Mouse (Mus musculus) heart, embryonic 13.5 days (tissue): ENCODE measurements around the gene Hoxc10. TPM values are rescaled to one million over a fixed set of nuclear protein-coding genes. Genes with fewer than 3 reads are reported as not detected.
A peak's percentile ranks its signal among the peaks of the same experiment; 100 is the strongest.

Experiments used
- ATAC-seq: fragments of 200-750 bp; cut with Nextera tagmentation; 2 replicates; pipeline ENCODE4 v1.8.0; 2017; ENCODE audit warnings: moderate TSS enrichment; ENCODE audit not compliant: insufficient number of reproducible peaks, low FRiP score, low TSS enrichment; ENCODE audit errors: extremely low read depth
- H3K27ac ChIP-seq: fragments of 300-500 bp; sonication (generic); replicated peaks from 2 replicates; pipeline ENCODE4 v1.5.1; 2015; ENCODE audit warnings: moderate library complexity, mild to moderate bottlenecking, inconsistent platforms
- H3K27me3 ChIP-seq: fragments of 300-500 bp; sonication (generic); replicated peaks from 2 replicates; pipeline ENCODE4 v1.6.1; 2015; ENCODE audit warnings: mild to moderate bottlenecking, inconsistent platforms
- H3K36me3 ChIP-seq: fragments of 300-500 bp; sonication (generic); 2 replicates; pipeline ENCODE4 v1.6.1; 2015; ENCODE audit warnings: mild to moderate bottlenecking, inconsistent platforms
- H3K4me1 ChIP-seq: fragments of 300-500 bp; sonication (generic); 2 replicates; pipeline ENCODE4 v1.6.1; 2015; ENCODE audit warnings: inconsistent platforms
- H3K4me2 ChIP-seq: fragments of 300-500 bp; sonication (generic); 2 replicates; pipeline ENCODE4 v1.6.1; 2015; ENCODE audit warnings: inconsistent platforms, mild to moderate bottlenecking, moderate library complexity
- H3K4me3 ChIP-seq: fragments of 300-500 bp; sonication (generic); 2 replicates; pipeline ENCODE4 v1.5.1; 2015; ENCODE audit warnings: moderate library complexity, mild to moderate bottlenecking, inconsistent platforms
- H3K9ac ChIP-seq: fragments of 300-500 bp; sonication (generic); 2 replicates; pipeline ENCODE4 v1.6.1; 2015; ENCODE audit warnings: inconsistent platforms, mild to moderate bottlenecking, moderate library complexity
- H3K9me3 ChIP-seq: fragments of 300-500 bp; sonication (generic); 2 replicates; pipeline ENCODE4 v1.6.1; 2016; ENCODE audit warnings: inconsistent platforms
- WGBS: fragments of 180-500 bp; shearing (Covaris S2); methylation state at CpG from one replicate; pipeline ENCODE4 v1.1.7; 2015; ENCODE audit warnings: mixed read lengths; 5-methylcytosine and 5-hydroxymethylcytosine counted together
- polyA plus RNA-seq: library from polyadenylated mRNA; unstranded; fragments of >200 nt; fragmentation: Nextera tagmentation; extraction: Ambion mirVana; gene quantifications from 2 replicates; pipeline ENCODE4 v1.2.1, GENCODE M21; 2015

The Hoxc10 gene
- polyA plus RNA-seq, 1 experiment from 2014 or later: not detected

DNA sequence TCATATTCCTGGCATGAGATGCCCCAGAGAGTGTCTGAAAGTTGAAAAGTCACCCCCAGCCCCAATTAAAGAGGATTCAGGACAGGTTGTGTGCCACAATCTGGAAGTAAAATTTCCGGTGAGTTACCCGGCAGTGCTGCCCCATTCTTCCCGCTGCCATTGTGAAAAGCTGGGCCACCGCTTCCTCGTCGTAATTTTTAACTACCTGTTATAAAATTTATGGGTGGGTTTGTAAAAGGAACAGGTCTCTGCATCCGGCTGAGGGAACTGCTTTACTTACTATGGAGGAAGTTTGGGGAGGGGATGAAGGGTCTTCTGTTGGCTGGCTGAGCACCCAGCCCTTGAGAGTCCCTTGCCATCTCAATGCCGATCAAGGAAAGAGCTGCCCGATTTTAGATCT, 30.0 kb downstream of the Hoxc10 start:
- no peak for ATAC-seq
- Histone ChIP-seq H3K27ac (no peak overlapping the region), H3K4me3 (no peak overlapping the region), H3K36me3 (no peaks in the 10 kb centered on the region), H3K4me2 (no peak overlapping the region), H3K9ac (no peak overlapping the region), H3K4me1 (peaks cover 29% of the 10 kb centered on the region), H3K27me3 (peaks cover 99% of the 10 kb centered on the region), H3K9me3 (no peaks in the 10 kb centered on the region)
- WGBS: 3% methylated on average over 9 of the region's 9 CpGs

DNA sequence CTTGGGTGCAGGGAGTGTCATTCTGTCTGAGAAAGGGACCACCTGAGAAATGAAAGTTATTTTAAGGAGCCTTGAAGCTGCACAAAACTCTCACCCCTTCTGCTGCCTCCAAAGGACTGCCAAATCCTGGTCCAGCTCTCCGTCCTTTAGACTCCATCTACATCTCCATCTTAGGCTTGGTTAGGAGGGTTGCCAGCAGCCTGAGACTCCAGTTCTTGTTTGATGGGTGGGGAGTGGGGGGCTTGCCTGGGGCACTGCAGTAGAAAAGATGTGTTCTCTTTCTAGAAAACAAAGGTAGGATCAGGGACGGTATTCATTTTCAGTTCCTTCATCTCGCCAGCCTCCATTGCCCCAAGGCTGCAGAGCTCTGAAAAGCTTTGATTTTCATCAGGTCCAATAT, 30.8 kb downstream of the Hoxc10 start:
- no peak overlapping the region for H3K9ac ChIP-seq
- peaks cover 30% of the 10 kb centered on the region for H3K4me1 ChIP-seq
- H3K36me3 ChIP-seq: no peaks in the 10 kb centered on the region
- no peak overlapping the region for H3K4me3 ChIP-seq
- ATAC-seq: no peak
- no peak overlapping the region for H3K4me2 ChIP-seq
- no peaks in the 10 kb centered on the region for H3K9me3 ChIP-seq
- no peak overlapping the region for H3K27ac ChIP-seq
- peaks cover 99% of the 10 kb centered on the region for H3K27me3 ChIP-seq
- WGBS: 1% methylated on average over 3 of the region's 3 CpGs

DNA sequence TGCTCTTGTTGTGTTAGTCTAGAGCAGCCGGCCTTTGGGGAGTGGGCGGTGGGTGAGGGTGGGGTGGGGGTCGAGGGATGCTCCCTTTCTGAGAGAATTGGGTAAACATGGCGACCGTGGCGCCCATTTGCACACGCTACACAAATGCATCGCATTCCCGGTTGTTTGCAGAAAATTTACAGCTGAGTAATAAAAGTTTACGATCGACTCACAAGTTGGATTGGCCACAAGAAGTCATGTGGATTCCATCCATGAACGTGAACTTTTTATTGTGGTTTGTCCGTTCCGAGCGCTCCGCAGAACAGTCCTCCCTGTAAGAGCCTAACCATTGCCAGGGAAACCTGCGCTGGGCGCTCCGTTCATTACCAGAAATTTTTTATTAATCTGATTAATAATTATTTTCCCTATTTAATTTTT, 31.4 kb downstream of the Hoxc10 start, which contains the start of gene Hoxc6:
Hoxc6 (plus strand) TSS at position 319 of the 417 bp plus-strand sequence.
- no peak for ATAC-seq
- Histone ChIP-seq H3K9ac (peak within 1 kb of the TSS; percentile 81), H3K36me3 (no peaks in the 10 kb centered on the region), H3K27ac (no peak within 1 kb of the TSS), H3K4me3 (peak within 1 kb of the TSS; percentile 59), H3K9me3 (no peaks in the 10 kb centered on the region), H3K27me3 (peaks cover 99% of the 10 kb centered on the region), H3K4me2 (peak within 1 kb of the TSS; percentile 81), H3K4me1 (peaks cover 30% of the 10 kb centered on the region)
- 3% methylated on average over 19 of the region's 19 CpGs for WGBS

DNA sequence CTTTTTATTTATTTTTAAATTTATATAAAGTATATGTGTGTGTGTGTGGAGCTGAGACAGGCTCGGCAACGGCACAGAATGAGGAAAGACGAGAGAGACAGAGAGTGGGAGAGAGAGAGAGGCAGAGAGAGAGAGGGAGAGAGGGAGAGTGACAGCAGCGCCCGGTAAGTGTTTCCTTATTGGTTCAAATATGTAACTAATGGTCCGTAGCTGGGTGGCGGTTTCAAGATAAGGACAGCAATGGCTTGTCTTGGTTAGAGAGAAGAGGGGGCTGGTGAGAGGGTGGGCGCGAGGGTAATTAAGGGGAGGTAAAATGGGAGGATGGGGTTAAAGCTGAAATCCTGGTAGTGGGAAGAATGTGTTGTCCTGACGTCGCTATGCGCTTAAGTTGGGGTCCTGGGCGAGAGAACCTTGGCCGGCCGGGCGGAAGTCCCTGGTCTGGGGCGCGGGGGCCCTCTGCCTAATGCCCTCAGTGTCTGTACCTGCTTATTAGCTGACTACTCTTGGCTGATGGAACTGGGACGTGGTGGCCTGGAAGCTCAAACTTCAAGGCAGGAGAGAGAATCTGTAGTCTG, 32.1 kb downstream of the Hoxc10 start:
- 1% methylated on average over 19 of the region's 19 CpGs for WGBS
- ATAC-seq: no peak
- peaks cover 100% of the 10 kb centered on the region for H3K27me3 ChIP-seq
- H3K4me3 ChIP-seq: peak overlapping the region; percentile 59
- H3K27ac ChIP-seq: no peak overlapping the region
- no peaks in the 10 kb centered on the region for H3K9me3 ChIP-seq
- peaks cover 30% of the 10 kb centered on the region for H3K4me1 ChIP-seq
- no peaks in the 10 kb centered on the region for H3K36me3 ChIP-seq
- peak overlapping the region; percentile 81; the same call in 1 of the 2 replicates for H3K9ac ChIP-seq
- peak overlapping the region; percentile 81 for H3K4me2 ChIP-seq

DNA sequence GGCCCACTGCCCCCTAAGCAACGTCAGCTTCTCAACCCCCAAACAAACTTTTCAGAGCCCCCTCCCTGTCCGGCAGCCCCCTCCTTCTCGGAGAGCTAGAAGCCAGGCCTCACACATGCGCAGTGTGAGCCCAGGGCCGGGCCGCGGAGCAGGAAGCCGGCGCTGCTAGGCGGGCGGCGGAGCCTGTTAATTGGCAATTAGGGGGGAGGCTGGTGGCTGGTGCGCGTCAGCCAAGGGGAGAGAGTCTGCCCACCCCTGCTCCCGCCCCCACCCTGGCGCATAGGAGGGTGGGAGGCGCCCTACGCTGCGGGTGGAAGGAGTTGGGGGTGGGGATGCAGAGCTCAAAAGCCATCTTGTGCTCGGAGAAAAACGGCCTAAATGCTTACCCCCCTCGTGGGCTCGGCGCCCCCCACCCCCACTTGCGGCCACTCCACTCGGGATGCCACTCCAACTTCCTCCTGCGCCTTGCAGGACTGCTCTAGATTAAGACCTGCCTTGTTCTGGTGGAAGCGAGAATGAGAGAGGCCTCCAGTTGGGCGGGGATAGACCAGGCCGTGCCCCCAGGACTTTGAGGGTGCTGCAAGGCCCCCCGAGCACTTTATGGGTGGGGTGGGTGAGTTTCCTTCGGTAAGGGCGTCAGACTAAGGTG, 32.7 kb downstream of the Hoxc10 start:
- Histone ChIP-seq H3K9ac (peak overlapping the region; percentile 81), H3K36me3 (no peaks in the 10 kb centered on the region), H3K27ac (no peak overlapping the region), H3K4me3 (peak overlapping the region; percentile 59), H3K9me3 (no peaks in the 10 kb centered on the region), H3K27me3 (peaks cover 100% of the 10 kb centered on the region), H3K4me1 (peaks cover 30% of the 10 kb centered on the region), H3K4me2 (peak overlapping the region; percentile 81)
- WGBS: under 1% methylated on average over 33 of the region's 33 CpGs
- ATAC-seq: peak; percentile 47; the same call in 1 of the 2 replicates

DNA sequence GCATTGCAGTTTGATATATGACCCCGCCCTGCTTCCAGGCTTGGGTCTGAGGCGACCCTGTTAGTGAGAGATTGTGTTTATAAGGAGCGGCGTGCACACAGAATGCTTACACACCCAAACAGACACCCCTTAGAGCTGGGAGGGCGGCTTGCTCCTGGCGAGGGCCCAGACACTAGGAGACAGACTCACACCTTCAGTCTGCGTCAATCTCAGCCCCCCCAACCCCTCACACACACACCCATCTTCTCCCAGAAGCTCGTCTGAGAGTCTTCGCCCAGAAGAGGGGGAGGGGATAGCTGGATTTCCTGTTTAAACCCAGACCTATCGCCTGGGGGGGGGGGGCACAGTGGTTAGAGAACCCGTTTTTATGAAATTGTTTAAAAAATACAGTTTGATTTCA, 33.4 kb downstream of the Hoxc10 start:
- Histone ChIP-seq H3K9ac (no peak overlapping the region), H3K27me3 (peaks cover 100% of the 10 kb centered on the region), H3K4me2 (peak overlapping the region; percentile 81), H3K4me1 (peaks cover 30% of the 10 kb centered on the region), H3K27ac (no peak overlapping the region), H3K4me3 (peak overlapping the region; percentile 59), H3K9me3 (no peaks in the 10 kb centered on the region), H3K36me3 (no peaks in the 10 kb centered on the region)
- no peak for ATAC-seq
- 14% methylated on average over 11 of the region's 11 CpGs for WGBS

DNA sequence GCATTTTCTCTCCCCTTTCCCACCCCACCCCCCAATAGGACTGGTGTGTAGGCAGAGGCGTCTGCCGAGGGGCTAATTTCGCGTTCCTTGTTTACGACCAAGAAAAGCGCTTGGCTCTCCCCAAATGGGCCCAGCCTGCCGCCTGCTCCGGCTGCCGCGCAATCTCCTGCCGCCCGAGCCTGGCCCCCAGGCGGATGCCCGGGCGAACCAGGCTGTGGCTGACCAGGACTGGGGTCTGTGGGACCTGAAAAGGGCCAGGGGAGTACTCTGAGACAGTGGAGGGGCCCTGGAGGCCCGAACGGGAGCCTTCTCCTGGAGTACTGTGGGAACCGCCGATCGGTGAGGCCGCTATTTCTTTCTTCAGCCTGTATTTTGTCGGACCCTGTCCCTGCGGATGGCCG, 33.9 kb downstream of the Hoxc10 start:
- peak overlapping the region; percentile 81 for H3K4me2 ChIP-seq
- no peak overlapping the region for H3K27ac ChIP-seq
- ATAC-seq: no peak
- 8% methylated on average over 24 of the region's 24 CpGs for WGBS
- no peaks in the 10 kb centered on the region for H3K36me3 ChIP-seq
- peak overlapping the region; percentile 65 for H3K9ac ChIP-seq
- H3K9me3 ChIP-seq: no peaks in the 10 kb centered on the region
- H3K4me3 ChIP-seq: peak overlapping the region; percentile 21
- peaks cover 100% of the 10 kb centered on the region for H3K27me3 ChIP-seq
- peaks cover 30% of the 10 kb centered on the region for H3K4me1 ChIP-seq

DNA sequence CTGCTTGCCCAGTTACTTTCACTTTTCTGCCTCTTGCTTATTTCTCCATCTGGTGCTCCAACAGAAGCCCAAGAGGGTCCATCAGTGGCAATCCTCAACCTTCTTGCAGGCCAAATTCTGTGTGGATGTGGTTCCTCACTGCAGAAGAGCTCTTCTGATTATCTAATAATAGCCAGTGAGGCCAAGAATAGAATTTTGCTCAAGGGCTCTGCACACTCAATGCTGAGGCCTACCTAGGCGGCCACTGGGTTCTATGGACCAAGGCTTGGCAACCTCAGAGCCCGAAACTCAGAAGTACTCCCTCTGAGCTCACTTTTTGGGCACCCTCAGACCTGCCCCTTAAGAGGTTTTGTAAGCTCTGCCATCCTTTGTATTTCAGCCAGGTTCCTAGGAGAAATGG, 34.8 kb downstream of the Hoxc10 start:
- Histone ChIP-seq H3K27ac (no peak overlapping the region), H3K9me3 (no peaks in the 10 kb centered on the region), H3K4me2 (peak overlapping the region; percentile 81), H3K27me3 (peaks cover 100% of the 10 kb centered on the region), H3K4me1 (peaks cover 30% of the 10 kb centered on the region), H3K9ac (no peak overlapping the region), H3K4me3 (no peak overlapping the region), H3K36me3 (no peaks in the 10 kb centered on the region)
- whole genome bisulfite sequencing: 19% methylated on average over 2 of the region's 2 CpGs
- no peak for ATAC-seq

DNA sequence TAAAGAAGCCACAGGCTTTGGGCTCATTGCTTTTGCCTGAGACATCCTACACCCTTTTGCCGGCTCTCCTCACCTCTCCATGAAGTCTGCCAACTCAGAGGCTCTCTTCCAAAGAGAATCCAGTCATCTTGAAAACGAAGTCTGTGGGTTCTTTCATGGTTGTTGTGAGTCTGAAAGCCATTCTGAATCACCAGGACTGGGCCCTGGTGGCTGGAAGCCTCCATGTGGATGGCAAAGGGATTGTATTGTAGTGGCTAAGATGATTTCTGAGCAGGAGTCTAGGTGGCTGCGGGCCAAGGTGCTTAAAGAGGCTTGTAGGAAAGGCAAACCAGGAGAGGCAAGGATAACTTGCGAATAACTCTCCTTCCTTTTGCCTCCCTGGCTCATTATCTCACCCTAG, 35.6 kb downstream of the Hoxc10 start:
- no peak for ATAC-seq
- Histone ChIP-seq H3K36me3 (no peaks in the 10 kb centered on the region), H3K27me3 (peaks cover 100% of the 10 kb centered on the region), H3K4me3 (no peak overlapping the region), H3K4me1 (peaks cover 30% of the 10 kb centered on the region), H3K27ac (no peak overlapping the region), H3K9ac (no peak overlapping the region), H3K9me3 (no peaks in the 10 kb centered on the region), H3K4me2 (no peak overlapping the region)
- 38% methylated on average over 4 of the region's 4 CpGs for WGBS

DNA sequence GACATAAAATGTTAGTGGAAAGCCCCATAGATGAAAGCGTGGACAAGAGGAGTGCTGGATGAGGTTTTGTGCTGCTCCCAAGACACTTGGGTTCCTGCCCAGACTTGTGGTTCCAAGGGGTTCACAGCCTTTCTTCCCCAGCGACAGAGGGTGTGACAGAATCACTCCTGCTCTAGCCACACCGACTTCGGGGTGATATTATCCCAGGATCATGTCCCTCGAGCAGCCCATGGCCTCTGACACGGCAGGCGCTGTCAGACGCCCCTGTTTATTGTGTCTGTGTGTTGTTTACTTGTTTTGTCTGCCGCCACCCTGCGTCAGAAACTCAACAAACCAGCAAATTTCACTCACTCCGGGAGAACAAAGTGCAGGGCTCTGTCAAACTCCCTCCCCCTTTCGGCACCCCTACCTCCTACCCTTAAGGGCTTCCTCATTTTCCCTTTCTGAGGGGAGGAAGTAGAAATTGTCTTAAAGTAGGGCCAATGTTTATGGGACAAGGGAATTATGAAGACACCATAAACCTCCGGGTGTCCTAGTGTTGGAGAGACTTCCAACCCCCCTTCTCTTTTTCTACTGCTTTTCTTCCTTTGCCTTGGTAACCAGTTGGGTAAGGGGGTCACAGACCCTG, 36.3 kb downstream of the Hoxc10 start:
- Histone ChIP-seq H3K9me3 (no peaks in the 10 kb centered on the region), H3K4me2 (no peak overlapping the region), H3K27me3 (peaks cover 100% of the 10 kb centered on the region), H3K36me3 (no peaks in the 10 kb centered on the region), H3K27ac (no peak overlapping the region), H3K4me1 (peaks cover 30% of the 10 kb centered on the region), H3K9ac (no peak overlapping the region), H3K4me3 (no peak overlapping the region)
- WGBS: 19% methylated on average over 13 of the region's 13 CpGs
- ATAC-seq: no peak

DNA sequence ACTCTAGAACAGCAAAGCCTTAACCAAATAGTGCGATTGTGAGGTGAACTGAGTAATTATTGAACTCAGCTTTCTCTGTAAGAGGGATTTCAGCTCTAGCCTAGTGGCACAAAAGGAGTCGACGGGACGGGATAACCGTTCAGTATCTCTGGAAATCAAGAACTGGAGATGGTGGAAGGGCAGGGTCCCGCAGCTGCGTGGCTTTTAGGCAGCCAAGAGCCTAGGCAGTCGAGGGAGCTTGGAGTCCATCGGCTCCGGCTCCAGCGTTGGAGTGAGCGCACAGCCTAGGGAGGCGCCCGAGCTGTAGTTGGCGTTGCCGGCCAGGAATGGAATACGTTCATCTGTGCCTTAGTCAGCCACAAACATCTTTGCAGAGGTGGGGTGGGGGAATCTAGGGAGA, 38.7 kb downstream of the Hoxc10 start:
- Histone ChIP-seq H3K27ac (no peak overlapping the region), H3K36me3 (no peaks in the 10 kb centered on the region), H3K4me2 (no peak overlapping the region), H3K9me3 (no peaks in the 10 kb centered on the region), H3K4me3 (no peak overlapping the region), H3K4me1 (peaks cover 14% of the 10 kb centered on the region), H3K27me3 (peaks cover 100% of the 10 kb centered on the region), H3K9ac (no peak overlapping the region)
- no peak for ATAC-seq
- WGBS: 1% methylated on average over 17 of the region's 17 CpGs
